Mouse (Mus musculus) C2C12 (cell line): ENCODE data around the gene Prdm1. TPM values are rescaled to one million over a fixed set of nuclear protein-coding genes. Genes with fewer than 3 reads are reported as not detected.

ENCODE experiments used
- H3K27me3 ChIP-seq: one replicate; pipeline ENCODE4 v1.6.1; 2011; ENCODE audit not compliant: control insufficient read depth, insufficient read depth, insufficient read length
- H3K36me3 ChIP-seq: one replicate; pipeline ENCODE4 v1.6.1; 2011; ENCODE audit not compliant: control insufficient read depth, insufficient read depth
- H3K4me3 ChIP-seq: one replicate; pipeline ENCODE4 v1.5.1; 2011; ENCODE audit warnings: mild to moderate bottlenecking, control low read depth; ENCODE audit not compliant: poor library complexity, insufficient read depth, severe bottlenecking
- H3K79me2 ChIP-seq: one replicate; pipeline ENCODE4 v1.6.1; 2011; ENCODE audit not compliant: control insufficient read depth, insufficient read depth
- H3K79me3 ChIP-seq: one replicate; pipeline ENCODE4 v1.6.1; 2011; ENCODE audit warnings: low read depth, control low read depth
- H3ac ChIP-seq: one replicate; pipeline ENCODE3; 2011; ENCODE audit warnings: low read depth; ENCODE audit not compliant: control insufficient read depth, insufficient read length
- CEBPB ChIP-seq: IDR thresholded peaks from one replicate; pipeline ENCODE4 v1.6.1; 2011; ENCODE audit warnings: low read depth, mild to moderate bottlenecking, control low read depth, moderate library complexity
- CTCF ChIP-seq: IDR thresholded peaks from one replicate; pipeline ENCODE4 v1.5.1; 2011; ENCODE audit not compliant: control insufficient read depth, insufficient read depth, insufficient read length
- FOSL1 ChIP-seq: IDR thresholded peaks from one replicate; pipeline ENCODE4 v1.8.0; 2011; ENCODE audit warnings: mild to moderate bottlenecking, low read length; ENCODE audit not compliant: poor library complexity, insufficient read depth, severe bottlenecking
- MAX ChIP-seq: IDR thresholded peaks from one replicate; pipeline ENCODE4 v1.6.1; 2011; ENCODE audit warnings: mild to moderate bottlenecking, control low read depth
- MYOD1 ChIP-seq: IDR thresholded peaks from one replicate; pipeline ENCODE4 v1.6.1; 2011; ENCODE audit warnings: low read depth; ENCODE audit not compliant: control insufficient read depth, insufficient read length
- MYOG ChIP-seq: IDR thresholded peaks from one replicate; pipeline ENCODE4 v1.6.1; 2011; ENCODE audit not compliant: control insufficient read depth, insufficient read length; ENCODE audit errors: extremely low read depth
- USF1 ChIP-seq: IDR thresholded peaks from one replicate; pipeline ENCODE4 v1.6.1; 2011; ENCODE audit warnings: low read depth, mild to moderate bottlenecking, control low read depth, moderate library complexity
- polyA plus RNA-seq: library from polyadenylated mRNA; unstranded; fragments of >200 nt; fragmentation: generic; extraction: Trizol; gene quantifications from one replicate; pipeline ENCODE4 v1.2.1, GENCODE M21; 2012; ENCODE audit warnings: missing spikeins

The Prdm1 gene
- polyA plus RNA-seq, 1 experiment = 0.02 TPM

DNA sequence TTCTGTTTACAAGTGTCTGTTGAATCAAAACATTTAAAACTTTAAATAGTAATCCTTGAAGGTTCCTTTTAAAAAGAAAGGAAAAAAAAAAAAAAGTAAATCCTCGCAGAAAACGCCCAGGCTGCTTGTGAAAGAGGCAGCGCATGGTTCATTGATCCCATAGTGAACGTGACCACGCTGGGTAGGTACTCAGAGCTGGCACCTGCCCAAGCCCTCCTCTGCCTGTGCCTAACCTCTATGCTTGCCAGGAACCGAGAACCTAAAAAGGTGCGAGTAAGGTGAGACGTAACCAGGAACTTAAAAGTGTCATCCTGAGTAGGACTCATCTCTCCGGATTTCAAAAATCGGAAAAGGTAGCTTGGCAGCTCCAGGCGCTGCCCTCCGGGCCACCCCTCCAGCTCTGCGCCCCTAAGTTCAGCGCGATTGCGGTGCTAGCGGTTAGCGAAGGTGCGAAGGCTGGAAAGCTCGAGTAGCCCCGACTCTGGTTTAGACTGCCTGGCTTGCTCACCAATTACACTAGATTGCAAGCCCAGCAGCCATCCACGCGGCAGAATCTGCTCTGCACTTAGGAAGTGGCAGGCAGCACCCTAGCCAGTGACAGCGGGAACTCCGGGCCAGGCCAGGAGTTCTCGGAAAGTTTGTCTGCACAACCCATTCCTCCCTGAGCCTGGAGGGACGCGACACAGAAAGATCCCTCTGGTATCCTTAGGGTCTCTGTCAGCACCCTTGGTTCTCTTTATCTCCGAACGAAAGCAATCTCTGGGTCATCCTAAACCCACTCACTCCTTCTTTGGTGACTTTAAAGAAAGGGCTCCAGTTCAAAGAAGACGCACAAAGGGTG is 1.3 kb downstream of the Prdm1 start:
- H3ac ChIP-seq = no peak overlapping the region
- H3K4me3 ChIP-seq = no peak overlapping the region

DNA sequence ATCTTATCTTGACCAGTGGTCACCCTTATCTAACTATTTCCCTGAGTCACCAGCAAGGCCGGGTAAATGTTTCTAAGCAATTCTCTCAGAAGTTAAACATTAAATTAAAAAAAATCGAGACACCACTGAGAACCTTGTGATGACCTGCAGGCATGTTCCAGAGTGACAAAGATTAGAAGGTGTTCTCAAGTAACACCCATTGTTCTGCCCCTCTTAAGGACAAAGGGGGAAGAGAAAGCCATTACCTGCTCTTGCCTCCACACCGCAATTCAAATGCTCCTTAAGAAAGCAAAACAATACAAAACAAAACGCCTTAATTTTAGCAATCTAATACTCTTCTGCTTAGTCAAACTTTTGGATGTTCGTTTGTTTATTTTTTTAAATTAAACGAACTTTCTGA is 8.1 kb downstream of the Prdm1 start:
- Histone ChIP-seq H3K27me3 (no peaks in the 10 kb centered on the region), H3K36me3 (no peaks in the 10 kb centered on the region), H3K79me2 (no peaks in the 10 kb centered on the region), H3K79me3 (no peaks in the 10 kb centered on the region), H3ac (no peak overlapping the region), H3K4me3 (no peak overlapping the region)
- TF ChIP-seq FOSL1 (no peak), CTCF (no peak), MYOD1 (no peak), MYOG (no peak), CEBPB (no peak), USF1 (no peak), MAX (no peak)

More for the DNA sequence above, 1.3 kb downstream of the Prdm1 start:
- H3K79me2 ChIP-seq = no peaks in the 10 kb centered on the region
- H3K36me3 ChIP-seq = no peaks in the 10 kb centered on the region
- no peaks in the 10 kb centered on the region for H3K27me3 ChIP-seq
- H3K79me3 ChIP-seq = no peaks in the 10 kb centered on the region
- TF ChIP-seq MAX (no peak), CEBPB (no peak), MYOG (no peak), FOSL1 (no peak), MYOD1 (no peak), CTCF (no peak), USF1 (no peak)

GRCm38 (mm10) chr10:44518631-44519030 is 9.7 kb downstream of the Prdm1 start:
- H3K36me3 ChIP-seq = no peaks in the 10 kb centered on the region
- no peaks in the 10 kb centered on the region for H3K27me3 ChIP-seq
- no peak for TF ChIP-seq MAX
- no peak for TF ChIP-seq CTCF
- TF ChIP-seq USF1 = no peak
- no peak for TF ChIP-seq MYOD1
- no peak for TF ChIP-seq MYOG
- no peak for TF ChIP-seq FOSL1
- TF ChIP-seq CEBPB = no peak
- H3K79me3 ChIP-seq = no peaks in the 10 kb centered on the region
- no peak overlapping the region for H3ac ChIP-seq
- no peaks in the 10 kb centered on the region for H3K79me2 ChIP-seq
- no peak overlapping the region for H3K4me3 ChIP-seq

DNA sequence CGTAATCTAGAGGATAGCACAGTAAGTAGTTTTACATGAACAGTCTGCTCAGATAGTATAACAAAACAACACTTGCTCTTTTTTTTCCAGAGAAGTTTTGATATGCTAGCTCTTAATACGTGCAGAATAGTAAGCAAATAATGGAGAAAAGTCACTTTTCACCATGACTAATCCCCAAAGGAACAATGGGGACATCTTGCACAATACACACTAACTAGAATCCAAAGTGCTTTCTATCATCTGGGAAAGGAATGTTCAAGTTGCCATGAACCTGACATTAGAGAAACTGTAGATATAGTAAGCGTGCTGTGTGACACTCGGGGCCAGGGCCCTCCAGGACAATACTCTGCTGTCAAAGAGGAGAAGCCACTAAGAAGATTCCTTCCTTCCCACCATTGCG is 15.2 kb downstream of the Prdm1 start:
- no peak for TF ChIP-seq FOSL1
- TF ChIP-seq USF1 = no peak
- TF ChIP-seq CTCF = no peak
- TF ChIP-seq MYOG = no peak
- H3K79me3 ChIP-seq = no peaks in the 10 kb centered on the region
- H3ac ChIP-seq = no peak overlapping the region
- H3K27me3 ChIP-seq = no peaks in the 10 kb centered on the region
- H3K36me3 ChIP-seq = no peaks in the 10 kb centered on the region
- no peak overlapping the region for H3K4me3 ChIP-seq
- H3K79me2 ChIP-seq = no peaks in the 10 kb centered on the region

DNA sequence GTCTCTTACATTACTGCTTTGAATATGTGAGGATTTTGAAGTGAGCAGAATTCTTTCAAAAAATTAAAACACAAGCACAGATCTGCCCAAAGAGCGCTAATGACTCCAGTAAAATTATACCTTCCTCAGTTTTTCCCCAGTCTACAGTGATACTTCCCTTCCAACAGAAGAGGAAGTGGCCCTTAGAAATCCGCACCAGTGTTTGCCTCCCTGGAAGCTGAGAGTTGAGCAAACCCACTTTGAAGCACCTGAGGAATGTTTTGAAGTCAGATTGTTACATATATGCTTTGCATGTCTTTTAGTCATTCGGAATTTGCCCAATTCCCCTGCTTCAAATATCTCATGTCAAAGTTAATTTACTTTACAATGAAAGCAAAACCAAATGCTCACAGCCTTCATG is 17.3 kb downstream of the Prdm1 start:
- H3K27me3 ChIP-seq = no peaks in the 10 kb centered on the region
- H3K36me3 ChIP-seq = no peaks in the 10 kb centered on the region
- no peak for TF ChIP-seq USF1
- TF ChIP-seq MYOG = no peak
- TF ChIP-seq MAX = no peak
- no peak for TF ChIP-seq MYOD1
- TF ChIP-seq FOSL1 = no peak
- no peak for TF ChIP-seq CEBPB
- TF ChIP-seq CTCF = no peak
- H3K79me2 ChIP-seq = no peaks in the 10 kb centered on the region
- H3K4me3 ChIP-seq = no peak overlapping the region
- H3ac ChIP-seq = no peak overlapping the region
- no peaks in the 10 kb centered on the region for H3K79me3 ChIP-seq

- Histone ChIP-seq H3K79me2 (no peaks in the 10 kb centered on the region), H3ac (no peak overlapping the region), H3K4me3 (no peak overlapping the region), H3K36me3 (no peaks in the 10 kb centered on the region), H3K27me3 (no peaks in the 10 kb centered on the region), H3K79me3 (no peaks in the 10 kb centered on the region)
- TF ChIP-seq MYOG = no peak
- no peak for TF ChIP-seq FOSL1
- no peak for TF ChIP-seq MAX
- TF ChIP-seq CEBPB = no peak
- TF ChIP-seq CTCF = no peak
- no peak for TF ChIP-seq USF1
- no peak for TF ChIP-seq MYOD1
Observed at GRCm38 (mm10) chr10:44508649-44509048, 19.7 kb downstream of the Prdm1 start.
